Comparison of ENCODE assay signal across 9 mouse cellular contexts in genomic region chr13:34575997-34576314, GRCm38 (mm10).
DNase-seq lines count a peak whose midpoint lies in the region; ATAC-seq and TF ChIP-seq lines count a peak whose summit lies in the region.
"Had no signal": no experiment of that assay in that cellular context is flagged by ENCODE, and none has a peak within 500 bp of the region (broad histone marks: within the 10 kb centered on the region; RNA-seq: fewer than 3 reads in every experiment).

No protein-coding gene starts in this region.

- peak overlapping the region; percentile 87 for H3K27ac ChIP-seq in midbrain, embryonic 15.5 days
- H3K27ac ChIP-seq in liver, postnatal 0 days (ENCODE audit: low read depth): no peak overlapping the region
- H3K27ac ChIP-seq: embryonic facial prominence, embryonic 15.5 days had no signal

- no peaks in the 10 kb centered on the region for H3K36me3 ChIP-seq in midbrain, embryonic 15.5 days (replicated peaks)
- no peaks in the 10 kb centered on the region for H3K36me3 ChIP-seq in liver, postnatal 0 days (replicated peaks; ENCODE audit: insufficient read depth, low read length)
- H3K36me3 ChIP-seq: embryonic facial prominence, embryonic 15.5 days had no signal

- peaks cover 9% of the 10 kb centered on the region for H3K4me1 ChIP-seq in midbrain, embryonic 15.5 days
- no peaks in the 10 kb centered on the region for H3K4me1 ChIP-seq in liver, postnatal 0 days (ENCODE audit: insufficient read depth)
- H3K4me1 ChIP-seq: embryonic facial prominence, embryonic 15.5 days had no signal

- intact Hi-C loops in gastrocnemius, postnatal 36 days (cut with DNase I): no loop called here

- H3K4me3 ChIP-seq in midbrain, embryonic 15.5 days: no peak overlapping the region
- no peak overlapping the region for H3K4me3 ChIP-seq in liver, postnatal 0 days (ENCODE audit: low read depth, low read length)
- H3K4me3 ChIP-seq: embryonic facial prominence, embryonic 15.5 days had no signal

- H3K4me2 ChIP-seq in midbrain, embryonic 15.5 days: peak overlapping the region; percentile 17; the same call in 1 of the 2 replicates
- no peak overlapping the region for H3K4me2 ChIP-seq in liver, postnatal 0 days (ENCODE audit: low read depth, low read length)
- H3K4me2 ChIP-seq: embryonic facial prominence, embryonic 15.5 days had no signal

- peak; percentile 4 for DNase-seq in ES-CJ7 (ENCODE audit: low read depth, low spot score)
- peak; percentile 82 for DNase-seq in brain, embryonic 18.5 days (ENCODE audit: low read depth, low spot score)
- peak; percentile 1 for DNase-seq in induced T-regulatory cell, adult 2 months (ENCODE audit: low read depth)
- no peak for DNase-seq in liver, postnatal 0 days
- DNase-seq in gastrocnemius, postnatal 36 days: no peak

- no peaks in the 10 kb centered on the region for H3K27me3 ChIP-seq in midbrain, embryonic 15.5 days (replicated peaks)
- H3K27me3 ChIP-seq in liver, postnatal 0 days (ENCODE audit: insufficient read depth, low read length): no peaks in the 10 kb centered on the region
- H3K27me3 ChIP-seq: embryonic facial prominence, embryonic 15.5 days had no signal

- no peak for TF ChIP-seq CTCF in liver, postnatal 0 days (IDR thresholded peaks at IDR 0.05; ENCODE audit: low read depth)

- H3K9ac ChIP-seq in midbrain, embryonic 15.5 days: no peak overlapping the region
- no peak overlapping the region for H3K9ac ChIP-seq in liver, postnatal 0 days (replicated peaks)
- H3K9ac ChIP-seq: embryonic facial prominence, embryonic 15.5 days had no signal

- H3K9me3 ChIP-seq in midbrain, embryonic 15.5 days: no peaks in the 10 kb centered on the region
- H3K9me3 ChIP-seq in liver, postnatal 0 days (ENCODE audit: low read length): no peaks in the 10 kb centered on the region
- H3K9me3 ChIP-seq: embryonic facial prominence, embryonic 15.5 days had no signal

- peak; percentile 96 for ATAC-seq in midbrain, embryonic 15.5 days (replicated peaks)
- ATAC-seq in activated CD4-positive, CD25-positive, alpha-beta regulatory T cell, adult 4 months: no peak
- ATAC-seq in megakaryocyte progenitor cell, adult 5-6 weeks (replicated peaks; ENCODE audit: poor library complexity): no peak
- no peak for ATAC-seq in liver, postnatal 0 days

- 10% methylated on average over 1 of the region's 1 CpGs for WGBS in midbrain, embryonic 15.5 days
- 40% methylated on average over 1 of the region's 1 CpGs for WGBS in liver, postnatal 0 days (ENCODE audit: insufficient replicate concordance)

- TF ChIP-seq EP300 in liver, postnatal 0 days (IDR thresholded peaks at IDR 0.05; ENCODE audit: low read depth): no peak

Comparison
In these comparisons a context has a peak if more than half of its experiments do, and no peak if none do; other contexts are left out.
1. DNase-seq: peak in ES-CJ7 (single experiment), brain, embryonic 18.5 days (single experiment) and induced T-regulatory cell, adult 2 months (single experiment); none in liver, postnatal 0 days (single experiment) and gastrocnemius, postnatal 36 days (0 of 2).